Mouse (Mus musculus) gastrocnemius, postnatal 36 days (tissue): ENCODE results near the gene Anapc1. TPM values are rescaled to one million over a fixed set of nuclear protein-coding genes. Genes with fewer than 3 reads are reported as not detected.
"Not testable (repeated sequence)": the region's sequence is repeated elsewhere in the genome, so short reads cannot be mapped to it uniquely, and the experiment has no call there.

Experiments
- DNase-seq, 2 experiments: peaks; one replicate each; pipeline ENCODE4 v3.0.0; 2022
- intact Hi-C: fragments of 180-260 bp; cut with DNase I; formaldehyde crosslinking; loops from one replicate; pipeline ENCODE4 v1.15.1; 2025
- total RNA-seq, 2 experiments: library from RNA; stranded (reverse); gene quantifications; 2 replicates each; pipeline ENCODE4 v1.2.3; 2021

The Anapc1 gene
- total RNA-seq, 2 experiments from 2014 or later, result 31.5 to 34.2 TPM

DNA sequence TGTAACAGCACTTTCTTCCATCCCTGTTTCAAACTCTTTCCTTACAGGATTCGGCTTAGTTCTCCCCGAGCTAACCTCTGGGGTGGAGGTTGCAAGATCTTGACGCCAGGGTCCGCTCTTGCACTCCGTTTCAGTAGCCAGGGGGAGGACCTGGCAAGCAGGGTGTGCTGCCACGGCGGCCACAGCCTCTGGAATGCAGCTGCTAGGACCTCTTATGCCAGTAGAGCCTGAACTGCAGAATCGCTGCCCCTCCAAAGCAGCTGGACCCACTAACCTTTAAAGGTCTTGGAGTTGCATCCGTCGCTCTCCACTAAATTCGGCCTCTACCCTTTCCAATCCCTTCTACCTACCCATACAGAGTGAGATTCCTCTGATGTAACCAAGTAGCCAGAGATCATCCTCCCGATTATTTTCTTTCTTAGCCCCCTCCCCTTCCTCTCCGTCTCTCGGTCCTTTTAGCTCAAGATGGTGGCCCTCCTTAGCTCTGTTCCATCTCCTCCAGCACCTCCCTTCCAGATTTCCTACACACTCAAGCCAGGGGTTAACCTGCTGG lies 11.0 kb upstream of the Anapc1 start:
- peak; percentile 81 to 83 for DNase-seq
- intact Hi-C loops, result loop anchor here (1.0 kb wide), 1 partner anchor 119 kb away; no protein-coding TSS in a partner anchor

- intact Hi-C loops, result no loop called here
- no peak for DNase-seq
Measured at GRCm38 (mm10) chr2:128697566-128697965, 10.4 kb upstream of the Anapc1 start.

- no peak for DNase-seq
- intact Hi-C loops, result no loop called here
Measured at GRCm38 (mm10) chr2:128697047-128697446, 9.9 kb upstream of the Anapc1 start.

DNA sequence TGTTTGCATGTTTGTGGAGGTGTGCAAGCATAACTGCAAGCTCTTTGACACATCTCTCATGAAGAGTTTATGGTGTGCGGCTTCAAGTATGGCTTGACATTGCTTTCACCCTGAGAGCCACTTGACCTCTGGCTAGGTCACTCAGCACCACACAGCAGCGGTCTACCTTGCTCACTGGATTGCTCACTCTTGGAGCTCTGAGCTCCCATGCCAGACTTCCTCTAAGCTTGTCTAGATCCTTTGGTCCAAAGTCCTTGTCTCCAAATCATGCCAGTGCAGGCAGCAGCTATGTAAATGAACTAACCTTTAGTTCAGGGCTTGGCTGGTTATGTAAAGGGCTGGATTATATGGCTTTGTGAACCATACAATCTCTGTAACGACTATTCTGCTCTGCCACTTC lies 9.2 kb upstream of the Anapc1 start:
- DNase-seq, result no peak
- intact Hi-C loops, result no loop called here

DNA sequence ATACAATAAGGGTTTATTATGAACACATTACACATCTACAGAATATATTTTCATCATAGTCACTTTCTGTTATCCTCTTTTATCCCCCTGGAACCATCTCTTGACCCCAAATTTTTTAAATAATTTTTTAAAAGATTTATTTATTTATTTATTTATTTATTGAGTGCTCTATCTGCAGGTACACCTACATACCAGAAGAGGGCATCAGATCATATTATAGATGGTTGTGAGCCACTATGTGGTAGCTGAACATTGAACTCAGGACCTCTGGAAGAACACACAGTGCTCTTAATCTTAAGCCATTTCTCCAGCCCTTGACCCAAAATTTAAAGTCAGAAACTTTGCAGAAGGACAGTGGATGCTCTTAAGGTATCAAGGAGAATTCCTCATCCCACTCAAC lies 7.4 kb upstream of the Anapc1 start:
- intact Hi-C loops, result no loop called here
- DNase-seq, result no peak

- intact Hi-C loops, DNase-seq: not testable (repeated sequence)
Measured at GRCm38 (mm10) chr2:128693828-128694227, 6.6 kb upstream of the Anapc1 start.

DNA sequence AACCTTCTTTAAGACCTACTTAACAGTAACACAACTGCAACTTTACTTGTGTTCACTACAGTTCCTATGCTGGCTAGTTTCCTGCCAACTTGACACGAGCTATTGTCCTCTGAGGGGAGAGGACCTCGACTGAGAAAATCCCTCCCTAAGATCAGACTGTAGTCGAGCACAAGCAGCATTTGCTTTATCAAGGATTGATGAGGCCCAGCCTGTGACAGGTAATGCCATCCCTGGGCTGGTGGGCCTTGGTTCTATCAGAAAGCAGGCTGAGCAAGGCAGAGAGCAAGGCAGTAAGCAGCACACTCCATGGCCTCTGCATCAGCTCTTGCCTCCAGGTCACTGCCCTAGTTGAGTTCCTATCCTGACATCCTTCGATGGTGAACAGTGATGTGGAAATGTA lies 6.0 kb upstream of the Anapc1 start:
- intact Hi-C loops, result no loop called here
- DNase-seq, result no peak

DNA sequence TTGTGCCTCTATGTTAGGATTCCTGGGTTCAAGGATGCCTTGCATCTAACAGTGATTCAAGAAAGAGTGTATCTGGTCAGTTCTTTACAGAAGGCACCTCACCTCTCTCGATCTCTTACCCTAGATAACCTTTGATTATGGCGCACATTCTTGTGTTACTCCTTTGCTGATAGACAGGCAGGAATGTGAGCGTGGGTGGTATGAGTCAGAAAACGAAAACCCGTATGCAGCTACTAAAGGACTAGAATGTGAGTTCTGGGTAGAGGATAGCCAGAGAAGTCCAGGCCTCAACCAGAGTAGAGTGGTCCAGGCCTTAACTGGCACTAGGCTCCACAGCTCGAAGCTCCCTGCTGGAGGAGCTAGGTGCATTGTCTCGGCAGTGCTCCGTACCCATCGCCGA lies 5.6 kb upstream of the Anapc1 start:
- intact Hi-C loops, result no loop called here
- no peak for DNase-seq

GRCm38 (mm10) chr2:128692336-128692735 lies 5.1 kb upstream of the Anapc1 start:
- DNase-seq, result no peak
- intact Hi-C loops, result no loop called here

GRCm38 (mm10) chr2:128687558-128688120 lies 448 bp upstream of the Anapc1 start:
- intact Hi-C loops, result no loop called here
- DNase-seq, result no peak

DNA sequence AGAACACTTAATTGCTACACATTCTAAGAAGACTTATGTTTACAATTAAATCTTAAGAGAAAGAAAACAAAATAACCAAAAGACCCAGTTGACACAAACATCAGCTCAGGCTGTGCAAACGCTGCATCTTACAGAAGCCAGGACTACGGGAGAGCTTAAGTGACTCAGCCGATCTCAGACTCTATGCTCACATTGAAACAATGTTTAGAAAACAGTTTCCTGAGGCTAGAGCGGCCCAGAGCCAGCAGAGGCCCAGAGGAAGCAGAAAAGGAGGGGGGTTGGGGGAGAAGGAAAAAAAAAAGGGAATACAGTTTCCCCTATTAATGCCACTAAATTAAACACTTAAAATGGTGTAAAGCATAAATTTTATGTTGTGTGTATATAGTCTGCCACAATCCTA lies 6.5 kb downstream of the Anapc1 start:
- intact Hi-C loops, result no loop called here
- no peak for DNase-seq

DNA sequence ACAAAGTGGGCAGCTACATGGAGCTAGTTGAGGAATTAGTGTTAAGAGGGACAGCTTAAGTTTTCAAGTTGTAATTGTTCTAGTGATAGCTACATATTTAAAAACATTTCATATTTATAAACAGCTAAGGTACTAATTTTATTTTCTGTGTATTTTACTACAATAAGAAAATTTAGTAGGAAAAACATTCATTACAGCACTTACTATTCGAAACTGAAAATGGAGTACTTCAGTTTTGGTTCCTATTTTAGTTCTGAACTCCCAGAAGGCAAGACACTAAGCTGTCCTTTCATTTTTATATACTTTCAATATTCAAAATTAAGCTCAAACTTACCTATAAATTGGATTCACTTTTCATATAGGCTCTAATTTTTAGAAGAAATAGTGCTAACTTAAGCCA lies 66.6 kb downstream of the Anapc1 start:
- DNase-seq, result no peak
- intact Hi-C loops, result no loop called here

DNA sequence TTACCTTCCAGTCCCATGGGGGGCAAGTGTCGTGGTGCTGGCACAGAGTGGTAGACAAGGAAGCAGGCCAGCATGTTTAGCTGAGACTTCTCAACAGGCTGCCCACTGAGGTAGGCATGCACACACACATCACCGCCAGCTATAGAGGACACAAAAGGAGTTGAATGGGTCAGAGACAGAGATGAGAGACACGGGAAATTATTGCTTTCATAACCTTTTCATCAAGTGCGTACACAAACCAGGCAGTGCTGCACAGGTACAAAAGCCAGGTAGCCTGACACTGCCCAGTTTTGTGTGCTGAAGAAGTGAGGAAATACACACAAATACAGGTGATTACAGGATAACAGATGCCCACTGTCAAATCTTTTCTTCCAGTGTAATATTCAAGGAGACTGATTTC lies 71.8 kb downstream of the Anapc1 start:
- intact Hi-C loops, result no loop called here
- DNase-seq, result no peak

- no peak for DNase-seq
- intact Hi-C loops, result no loop called here
Measured at GRCm38 (mm10) chr2:128613365-128613764, 73.8 kb downstream of the Anapc1 start.

DNA sequence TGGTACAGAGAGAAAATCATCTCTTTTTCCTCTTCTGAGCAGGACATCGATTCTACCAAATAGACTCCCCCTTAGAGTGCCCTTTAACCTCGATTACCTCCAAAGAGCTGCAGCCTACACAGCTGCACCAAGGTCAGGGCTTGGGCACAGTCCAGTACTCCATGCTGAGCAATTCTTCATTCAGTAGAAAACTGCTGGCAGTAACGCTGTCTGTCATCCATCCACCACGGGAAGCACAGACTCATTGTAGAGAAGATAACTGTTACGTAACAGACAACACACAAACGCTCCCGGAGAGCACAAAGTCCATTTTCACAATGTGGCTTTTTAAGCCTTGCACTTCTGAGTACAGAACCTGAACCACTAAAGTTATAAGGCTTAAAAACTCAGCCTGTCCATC lies 74.9 kb downstream of the Anapc1 start:
- DNase-seq, result no peak
- intact Hi-C loops, result no loop called here

DNA sequence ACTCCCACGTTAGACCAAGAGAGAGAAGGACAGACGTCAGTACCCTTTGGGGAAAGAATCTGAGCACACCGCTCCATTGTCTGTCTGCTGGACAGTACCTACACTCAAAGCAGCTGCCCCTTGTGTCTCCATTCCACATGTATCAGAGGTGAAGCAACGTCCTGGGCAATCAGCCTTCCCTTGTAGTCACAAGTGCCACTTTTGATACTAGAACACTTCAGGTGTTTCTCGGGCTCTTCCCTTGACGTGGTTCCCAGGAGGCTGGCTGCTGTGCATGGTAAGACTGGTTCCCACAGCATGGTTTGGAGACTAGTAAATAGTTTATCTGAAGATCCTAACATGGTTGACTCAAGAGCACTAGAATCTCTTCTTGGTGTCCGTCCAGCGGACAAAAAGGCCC lies 76.0 kb downstream of the Anapc1 start:
- DNase-seq, result no peak
- intact Hi-C loops, result no loop called here

DNA sequence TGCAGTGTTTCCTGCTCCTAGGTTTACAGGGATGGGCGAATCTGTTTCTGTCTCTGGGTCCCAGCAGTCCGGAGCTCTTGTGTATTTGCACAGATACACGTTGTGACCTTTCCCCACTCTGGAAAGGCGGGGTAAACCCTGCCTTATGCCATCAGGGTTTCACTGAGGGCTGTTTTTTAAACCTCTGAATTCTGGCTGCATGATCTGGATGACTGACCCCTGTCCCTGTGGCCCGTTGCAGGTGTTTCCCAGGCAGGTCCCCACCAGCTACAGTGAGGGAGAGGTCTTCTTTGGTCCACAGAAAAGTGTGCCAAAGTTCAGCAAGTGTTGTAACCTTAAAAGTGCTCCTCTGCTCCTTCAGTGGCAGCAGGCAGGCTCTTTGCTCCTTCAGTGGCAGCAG lies 77.9 kb downstream of the Anapc1 start:
- no peak for DNase-seq
- intact Hi-C loops, result no loop called here

GRCm38 (mm10) chr2:128601534-128601933 lies 85.7 kb downstream of the Anapc1 start:
- intact Hi-C loops, result no loop called here
- DNase-seq, result no peak

DNA sequence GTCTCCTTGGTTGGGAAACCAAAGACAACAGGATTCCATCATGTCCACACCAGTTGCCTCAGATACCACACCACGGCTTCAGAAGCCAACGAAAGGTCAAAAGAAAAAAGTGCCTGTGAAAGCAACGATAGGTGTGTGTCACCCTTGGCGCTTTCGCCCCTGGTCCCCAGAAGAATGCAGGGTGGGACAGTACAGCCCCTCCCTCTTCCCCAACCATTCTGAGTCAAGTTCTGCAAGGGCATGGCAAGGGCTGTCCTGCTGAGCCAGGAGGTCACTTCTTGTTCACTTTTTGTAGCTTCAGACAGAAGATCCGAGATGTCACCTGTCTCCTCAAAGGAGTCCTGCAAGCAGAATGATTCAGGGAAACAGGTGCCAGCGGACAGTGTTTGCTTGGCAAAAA lies 94.9 kb downstream of the Anapc1 start:
- no peak for DNase-seq
- intact Hi-C loops, result no loop called here

GRCm38 (mm10) chr2:128590909-128591308 lies 96.3 kb downstream of the Anapc1 start, which contains the start of gene Spdye4c:
Gene Spdye4c (plus strand): TSS chr2:128591209.
- DNase-seq, result no peak
- intact Hi-C loops, result no loop called here

DNA sequence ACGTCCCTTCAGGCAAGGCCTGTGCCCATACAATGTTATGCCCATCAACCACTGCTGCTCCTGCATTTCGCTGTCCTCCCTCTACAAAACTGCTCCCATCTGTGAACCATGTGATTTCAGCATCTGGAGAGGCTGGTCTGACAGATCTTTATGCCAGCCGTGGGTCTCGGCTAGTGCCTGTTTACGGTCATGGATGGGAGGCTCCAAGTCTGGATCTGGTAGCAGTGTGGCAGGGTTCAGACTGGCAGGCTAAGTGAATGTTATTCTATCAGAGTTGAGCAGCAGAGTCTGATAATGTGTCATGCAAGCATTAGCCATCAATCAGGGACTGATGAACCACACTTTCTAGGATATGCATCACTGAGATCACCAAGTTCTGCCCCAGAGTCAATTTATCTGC lies 104.3 kb downstream of the Anapc1 start:
- no peak for DNase-seq
- intact Hi-C loops, result no loop called here

DNA sequence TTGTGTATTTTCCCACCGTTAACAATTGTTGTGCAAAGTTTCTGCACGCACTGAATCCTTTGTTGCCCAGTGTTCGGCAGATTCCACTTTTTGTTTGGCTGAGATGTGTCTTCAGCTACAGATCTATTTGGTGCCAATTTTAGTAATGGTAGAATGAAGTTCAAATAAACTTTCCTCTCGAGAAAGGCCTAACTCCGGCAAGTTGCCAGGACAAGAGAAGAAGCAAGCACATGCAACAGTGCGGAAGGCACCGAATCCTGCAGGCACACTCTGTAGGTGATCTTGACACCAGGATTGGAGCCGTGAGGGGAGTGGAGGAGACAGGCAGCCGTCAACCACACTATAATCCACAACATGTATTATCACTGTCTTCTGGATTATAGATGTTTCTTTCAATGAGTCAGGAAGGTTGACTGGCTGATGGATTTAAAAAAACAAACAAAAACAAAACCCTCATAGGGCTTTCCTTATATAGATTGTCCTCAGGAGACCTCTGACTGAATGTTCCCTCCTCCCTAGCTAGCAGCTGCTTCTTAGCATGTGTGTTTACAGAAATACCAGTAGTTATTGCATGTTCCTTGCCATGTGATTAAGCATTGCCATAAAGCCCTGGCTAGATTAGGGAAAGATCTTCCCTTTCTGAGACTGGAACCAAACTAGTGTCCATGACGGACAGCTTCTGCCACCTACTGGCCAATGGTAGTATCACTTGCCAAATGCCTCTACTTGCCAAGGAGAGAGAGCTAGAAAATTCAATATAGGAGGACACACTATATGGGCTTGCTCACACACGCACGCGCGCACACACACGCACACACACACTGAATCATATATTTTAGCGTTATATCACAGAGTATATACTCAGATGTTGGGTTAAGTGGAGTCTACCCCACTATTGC lies 114.2 kb downstream of the Anapc1 start:
- intact Hi-C loops, result loop anchor here (2.0 to 10.0 kb wide), 3 partner anchors 160 to 680 kb away; partner anchors contain the start of gene Bcl2l11
- peak; percentile 56 to 73 for DNase-seq
